Mouse (Mus musculus) embryo, embryonic 9.5 days (tissue): ENCODE data around the gene Mctp1.
"Not testable (repeated sequence)": the region's sequence is repeated elsewhere in the genome, so short reads cannot be mapped to it uniquely, and the experiment has no call there.

Source experiments
- DNase-seq: peaks from one replicate; pipeline ENCODE4 v3.0.0-alpha.2; 2017; ENCODE audit errors: extremely low spot score

Gene Mctp1

DNA sequence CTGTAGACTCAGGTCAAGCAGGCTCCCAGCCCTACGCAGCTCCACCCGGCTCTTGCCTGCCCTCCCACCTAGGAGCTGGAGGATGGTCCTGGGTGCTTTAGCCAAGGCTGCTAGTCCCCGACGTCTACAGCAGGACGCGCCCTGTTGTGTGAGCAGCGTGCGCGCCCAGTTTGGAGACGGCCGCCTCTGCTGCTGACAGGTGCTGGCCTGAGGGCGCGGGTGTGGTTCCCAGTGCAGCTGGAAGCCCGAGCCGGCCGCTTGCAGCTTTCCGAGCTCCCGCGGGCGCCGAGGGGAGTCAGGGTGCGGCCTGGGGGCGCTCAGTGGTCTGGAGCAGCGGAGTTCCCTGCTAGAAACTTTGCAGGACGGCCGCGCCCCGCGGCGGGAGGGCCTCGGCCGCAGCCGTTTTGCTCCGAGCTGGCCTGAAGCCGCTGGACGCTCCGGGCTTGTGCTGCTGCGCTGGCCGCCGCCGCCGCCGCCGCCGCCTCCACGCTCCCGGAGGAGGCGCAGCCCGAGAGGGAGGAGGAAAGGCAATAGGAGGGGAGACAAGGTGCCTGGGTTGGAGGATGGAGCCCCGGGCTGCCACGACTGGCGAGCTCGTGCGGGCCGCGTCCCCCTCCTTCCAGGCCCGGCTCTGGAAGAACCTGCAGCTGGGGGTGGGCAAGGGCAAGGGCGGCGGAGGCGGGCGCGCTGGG is at the start of gene Mctp1:
TSS of gene Mctp1 (plus strand) at position 564 of the 692 bp plus-strand sequence.
- DNase-seq: peak; percentile 81

DNA sequence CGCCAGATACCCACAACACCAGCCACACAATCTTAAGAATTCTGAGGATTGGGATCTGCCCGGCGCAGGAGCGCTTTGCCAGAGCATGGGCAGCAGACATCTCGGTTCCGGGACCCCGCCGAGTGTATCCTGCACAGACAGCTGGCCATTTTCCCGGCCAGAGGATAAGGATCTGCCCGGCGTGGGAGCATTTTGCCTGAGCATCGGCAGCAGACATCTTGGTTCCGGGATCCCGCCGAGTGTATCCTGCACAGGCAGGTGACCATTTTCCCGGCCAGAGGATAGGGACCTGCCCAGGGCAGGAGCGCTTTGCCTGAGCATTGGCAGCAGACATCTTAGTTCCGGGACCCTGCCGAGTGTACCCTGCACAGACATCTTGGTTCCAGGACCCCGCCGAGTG is 38.4 kb upstream of the Mctp1 start:
- DNase-seq: not testable (repeated sequence)

DNA sequence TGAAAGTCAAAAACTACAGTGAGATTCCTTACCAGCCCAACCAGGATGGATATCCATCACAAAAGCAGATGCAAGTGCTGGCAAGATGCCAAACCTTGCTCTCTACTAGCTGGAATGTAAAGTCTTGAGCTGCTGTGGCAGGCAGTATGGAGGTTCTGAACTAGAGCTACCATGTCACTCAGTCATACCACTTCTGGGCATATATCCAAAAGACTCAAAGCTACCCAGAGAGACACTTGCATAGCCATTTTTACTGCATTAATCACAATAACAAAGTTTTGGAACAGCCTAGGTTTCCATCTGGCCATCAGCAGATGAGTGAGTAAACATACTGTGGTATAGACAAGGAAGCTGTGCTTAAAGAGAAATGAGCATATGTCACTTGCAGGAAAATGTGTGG is 25.6 kb upstream of the Mctp1 start:
- no peak for DNase-seq

DNA sequence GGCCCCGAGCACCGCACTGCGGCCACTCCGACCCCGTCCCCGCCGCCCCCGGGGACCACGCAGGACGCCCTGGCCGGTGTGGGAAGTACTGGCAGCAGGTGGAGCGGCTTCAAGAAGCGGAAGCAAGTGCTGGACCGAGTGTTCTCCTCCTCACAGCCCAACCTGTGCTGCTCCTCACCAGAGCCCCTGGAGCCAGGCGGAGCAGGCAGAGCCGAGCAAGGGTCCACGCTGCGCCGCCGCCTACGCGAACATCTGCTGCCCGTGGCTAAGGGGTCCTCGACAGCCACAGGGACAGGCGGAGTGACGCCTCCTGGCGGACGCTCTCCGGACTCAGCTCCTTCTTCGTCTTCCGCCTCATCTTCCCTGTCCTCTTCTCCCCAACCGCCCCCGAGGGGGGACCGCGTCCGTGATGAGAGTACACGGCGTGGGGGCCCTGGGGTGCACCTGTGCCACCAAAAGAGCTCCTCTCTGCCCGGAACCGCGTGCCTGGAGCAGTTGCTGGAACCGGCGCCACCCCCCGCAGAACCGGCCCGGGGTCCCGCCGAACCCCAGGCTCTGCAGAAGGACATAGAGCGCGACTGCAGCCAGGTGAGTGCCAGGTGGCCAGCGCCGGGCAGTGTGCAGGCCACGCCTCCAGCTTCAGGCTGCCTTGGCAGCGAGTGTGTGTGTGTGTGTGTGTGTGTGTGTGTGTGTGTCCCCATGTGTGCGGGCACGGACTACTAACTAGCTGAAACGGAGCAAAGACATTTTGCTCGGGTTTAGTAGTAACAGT is 515 bp downstream of the Mctp1 start:
- DNase-seq: peak; percentile 73

DNA sequence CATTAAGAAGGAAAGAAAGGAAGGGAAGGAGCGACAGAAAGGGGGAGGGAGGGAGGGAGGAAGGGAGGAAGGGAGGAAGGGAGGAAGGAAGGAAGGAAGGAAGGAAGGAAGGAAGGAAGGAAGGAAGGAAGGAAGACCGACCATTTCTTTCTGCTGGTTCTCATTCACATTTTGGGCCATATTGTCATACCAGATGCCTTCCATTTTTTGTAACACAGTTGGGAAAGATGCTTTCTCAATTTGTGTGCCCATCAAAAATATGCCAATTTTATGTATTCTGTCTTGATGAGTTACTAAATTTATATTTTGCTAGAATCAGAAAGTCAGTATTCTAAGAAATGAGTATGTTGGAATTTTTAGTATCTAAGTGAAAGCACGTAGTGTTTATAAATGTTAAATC is 4.3 kb downstream of the Mctp1 start:
- DNase-seq: no peak

DNA sequence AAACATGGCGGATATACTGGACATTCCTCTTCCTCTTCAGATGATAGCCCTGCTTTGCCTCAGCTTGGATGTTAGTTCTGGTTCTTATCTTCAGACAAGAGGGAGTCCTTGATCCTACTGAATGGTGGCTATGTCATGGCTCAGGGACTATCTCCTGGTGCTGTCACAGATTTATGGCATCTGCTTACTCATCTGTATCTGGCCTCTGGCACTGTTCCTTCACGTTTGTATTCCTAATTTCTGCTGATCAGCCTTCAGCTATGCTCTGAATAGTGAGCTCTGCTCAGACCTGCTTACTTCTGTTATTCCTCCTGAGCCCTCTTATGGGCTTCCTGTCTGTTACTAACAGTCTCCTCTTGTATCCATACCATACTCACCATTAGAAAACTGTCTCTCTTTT is 7.6 kb downstream of the Mctp1 start:
- DNase-seq: no peak

DNA sequence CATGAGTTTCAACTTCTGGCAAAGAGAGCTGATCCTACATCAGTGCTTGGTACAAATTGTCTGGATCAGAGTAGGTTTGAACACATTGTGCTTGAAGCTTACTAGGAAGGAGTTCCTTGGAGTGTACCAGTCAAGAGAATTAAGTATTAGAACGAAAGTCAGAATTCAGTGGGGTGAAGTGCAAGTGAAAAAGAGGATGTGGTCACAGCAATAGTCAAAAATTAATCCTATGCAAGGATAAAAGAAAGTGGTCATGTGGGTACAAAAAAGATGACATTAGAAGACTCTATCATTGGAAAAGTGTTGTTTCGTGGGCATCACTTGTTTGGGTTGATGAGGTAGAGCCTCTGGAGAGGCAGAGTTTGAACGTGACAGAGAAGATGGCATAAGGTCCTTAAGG is 8.8 kb downstream of the Mctp1 start:
- no peak for DNase-seq

DNA sequence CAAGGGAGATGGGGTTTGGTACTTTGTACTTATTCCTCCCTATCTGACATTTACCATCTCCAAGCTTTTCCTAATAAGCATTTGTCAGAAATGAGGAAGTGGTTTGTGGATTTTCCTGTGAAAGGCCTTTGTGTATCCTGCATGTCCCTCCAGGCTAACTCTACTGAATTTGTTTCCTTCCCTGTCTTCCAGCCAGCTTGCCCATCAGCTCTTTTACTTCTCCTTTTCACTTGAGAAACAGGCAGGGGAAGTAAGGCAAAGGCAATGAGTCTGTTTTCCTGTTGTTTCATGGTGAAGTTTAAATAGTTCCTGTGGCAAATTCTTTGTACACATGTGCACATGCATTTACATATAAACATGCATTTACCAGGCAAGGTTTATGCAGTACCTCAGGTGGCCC is 11.6 kb downstream of the Mctp1 start:
- DNase-seq: no peak

DNA sequence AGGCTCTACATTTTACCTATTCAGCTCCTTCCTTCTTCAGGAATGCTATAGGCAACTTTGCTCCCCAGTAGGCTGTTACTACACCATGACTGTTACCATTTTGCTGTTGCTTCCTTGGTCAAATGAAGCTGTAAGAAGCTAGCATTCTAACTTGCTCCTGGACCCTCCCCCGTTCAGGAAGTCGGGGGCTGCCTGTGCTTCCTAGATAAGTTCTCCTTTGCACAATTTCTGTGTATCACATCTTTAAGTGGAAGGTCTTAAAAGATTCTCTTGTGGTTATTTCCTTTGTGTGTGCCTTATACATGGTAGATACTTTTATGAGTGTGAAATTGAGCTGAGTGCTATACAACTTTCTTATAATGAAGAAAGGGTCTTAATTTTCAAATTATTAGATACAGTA is 25.0 kb downstream of the Mctp1 start:
- no peak for DNase-seq

DNA sequence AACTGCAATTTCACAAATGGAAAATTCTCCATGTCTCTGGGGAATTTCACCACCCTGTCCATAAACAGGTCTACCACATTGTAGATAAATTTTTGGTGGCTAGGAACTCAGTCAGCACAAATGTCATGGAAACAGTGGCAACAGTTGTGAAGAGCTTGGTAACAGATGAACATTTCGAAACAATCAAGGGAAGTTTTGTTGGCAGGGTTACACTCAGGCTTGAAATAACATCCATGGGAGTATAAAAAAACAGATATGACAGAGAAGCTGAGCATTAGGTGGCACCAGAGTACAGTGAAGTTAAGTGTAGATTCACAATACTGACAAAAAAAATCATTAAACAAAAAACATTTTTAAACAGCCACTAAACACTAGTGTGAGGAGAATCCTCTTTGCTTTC is 26.3 kb downstream of the Mctp1 start:
- no peak for DNase-seq

DNA sequence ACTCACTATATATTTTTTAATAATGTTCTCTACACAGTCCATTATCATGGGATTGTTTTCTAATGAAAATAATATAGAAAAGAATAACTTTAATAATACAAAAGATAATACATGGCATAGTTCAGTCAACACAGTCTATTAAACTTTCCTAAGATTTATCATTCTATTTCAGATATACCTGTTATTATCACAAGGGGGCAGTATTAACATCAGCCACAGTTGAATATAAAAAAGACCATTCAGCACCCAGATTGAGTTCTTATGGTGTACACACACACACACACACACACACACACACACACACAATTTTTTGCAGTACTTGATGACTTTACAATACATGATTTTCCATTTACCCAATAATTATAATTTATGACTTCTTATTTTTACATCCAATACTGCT is 31.0 kb downstream of the Mctp1 start:
- DNase-seq: no peak

DNA sequence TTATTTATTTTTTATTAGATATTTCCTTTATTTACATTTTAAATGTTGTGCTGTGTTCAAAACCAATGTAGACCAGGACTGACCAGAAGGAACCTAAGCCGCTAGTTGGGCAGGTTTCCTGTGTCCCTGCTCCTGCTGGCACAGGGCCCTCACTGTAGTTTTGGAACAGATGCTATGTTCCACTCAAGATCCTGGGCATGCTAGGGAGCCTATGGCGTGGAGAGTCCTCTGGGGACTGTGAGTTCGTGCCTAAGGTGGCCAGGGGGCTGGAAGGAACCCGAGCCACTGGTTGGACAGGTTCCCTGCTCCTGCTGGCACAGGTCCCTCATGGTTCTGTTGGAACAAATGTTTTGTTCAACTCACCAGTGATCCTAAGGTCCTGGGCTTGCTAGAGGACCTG is 35.8 kb downstream of the Mctp1 start:
- no peak for DNase-seq

DNA sequence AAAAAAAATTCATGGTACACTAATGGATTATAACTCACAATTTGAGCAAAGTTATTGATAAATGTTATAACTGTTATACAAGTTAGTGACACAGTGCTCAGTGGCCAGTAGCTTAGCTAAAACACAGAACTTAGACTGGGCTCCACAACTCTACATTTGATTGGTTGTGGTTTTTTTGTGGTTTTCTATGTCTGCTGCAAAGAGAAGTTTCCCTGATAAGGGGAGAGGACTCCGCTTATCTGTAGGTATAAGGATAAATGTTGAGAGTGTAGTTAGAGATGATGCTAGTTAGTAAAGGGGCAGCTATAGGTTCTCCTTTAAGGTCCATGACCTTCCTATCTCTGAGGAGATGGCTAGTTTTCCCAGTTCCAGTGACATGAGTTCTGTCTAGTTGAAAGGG is 36.7 kb downstream of the Mctp1 start:
- no peak for DNase-seq

DNA sequence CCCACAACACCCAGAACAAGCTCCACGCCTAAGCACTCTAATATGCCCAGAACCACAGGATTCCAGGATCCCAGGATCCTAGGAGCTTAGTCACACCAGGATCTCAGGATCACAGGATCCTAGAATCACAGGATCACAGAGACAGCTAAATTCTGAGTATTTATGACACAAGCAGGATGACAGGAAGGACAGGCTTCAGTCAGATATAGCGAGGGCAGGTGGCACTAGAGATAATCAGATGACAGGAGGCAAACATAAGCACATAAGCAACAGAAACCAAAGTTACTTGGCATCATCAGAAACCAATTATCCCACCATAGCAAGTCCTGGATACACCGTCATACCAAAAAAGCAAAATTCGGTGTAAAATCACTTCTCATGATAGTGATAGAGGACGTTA is 37.8 kb downstream of the Mctp1 start:
- DNase-seq: no peak

DNA sequence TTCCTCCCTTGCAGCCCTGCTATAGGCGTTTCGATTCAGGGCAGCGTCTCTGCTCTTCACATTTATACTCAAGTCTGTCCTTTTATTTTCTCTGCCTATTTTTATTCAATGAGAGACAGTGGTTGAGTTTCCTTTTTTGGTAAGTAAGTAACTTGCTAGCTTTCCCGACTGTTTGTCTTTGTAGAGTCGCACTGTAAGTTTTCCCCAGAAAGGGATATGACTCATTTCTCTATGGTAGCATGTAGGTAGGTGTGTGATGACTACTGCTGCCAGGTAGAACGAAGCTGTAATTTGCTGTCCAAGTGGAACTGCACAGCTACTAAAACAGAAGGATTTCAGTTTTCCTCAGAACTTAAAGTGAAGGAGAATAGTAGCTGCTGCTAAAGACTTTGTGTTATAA is 45.1 kb downstream of the Mctp1 start:
- no peak for DNase-seq

DNA sequence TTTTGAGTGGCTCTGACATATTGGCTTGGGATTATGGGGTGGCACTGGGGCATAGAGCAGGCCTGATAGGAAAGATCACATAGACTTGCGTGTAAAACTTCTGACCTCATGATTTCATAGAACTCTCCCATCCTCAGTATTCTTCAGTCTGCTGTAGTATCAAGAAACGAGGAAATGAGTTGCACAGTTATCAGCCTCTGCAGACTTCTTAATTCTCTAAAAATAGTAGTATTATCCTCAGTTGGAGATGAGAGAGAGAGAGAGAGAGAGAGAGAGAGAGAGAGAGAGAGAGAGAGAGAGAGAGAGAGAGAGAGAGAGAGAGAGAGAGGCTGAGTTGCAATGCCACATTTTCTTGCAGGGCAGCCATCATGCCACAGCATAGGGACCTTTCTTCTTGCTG is 45.6 kb downstream of the Mctp1 start:
- DNase-seq: no peak

DNA sequence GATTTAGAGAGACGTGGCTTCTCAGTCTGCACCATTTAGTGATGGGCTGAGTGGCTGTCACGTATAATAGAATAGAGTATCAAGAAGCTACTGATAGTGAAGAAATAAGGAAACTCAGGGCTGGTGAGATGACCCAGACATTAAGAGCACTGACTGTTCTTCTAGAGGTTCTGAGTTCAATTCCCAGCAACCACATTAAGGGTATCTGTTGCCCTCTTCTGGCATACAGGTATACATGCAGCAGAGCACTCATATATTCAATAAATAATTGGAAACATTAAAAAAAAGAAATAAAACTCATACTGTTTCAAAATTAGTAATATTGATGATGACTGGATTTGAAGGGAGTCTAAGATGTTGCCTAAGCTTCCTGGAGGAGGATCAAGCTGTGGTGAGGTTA is 47.6 kb downstream of the Mctp1 start:
- no peak for DNase-seq

DNA sequence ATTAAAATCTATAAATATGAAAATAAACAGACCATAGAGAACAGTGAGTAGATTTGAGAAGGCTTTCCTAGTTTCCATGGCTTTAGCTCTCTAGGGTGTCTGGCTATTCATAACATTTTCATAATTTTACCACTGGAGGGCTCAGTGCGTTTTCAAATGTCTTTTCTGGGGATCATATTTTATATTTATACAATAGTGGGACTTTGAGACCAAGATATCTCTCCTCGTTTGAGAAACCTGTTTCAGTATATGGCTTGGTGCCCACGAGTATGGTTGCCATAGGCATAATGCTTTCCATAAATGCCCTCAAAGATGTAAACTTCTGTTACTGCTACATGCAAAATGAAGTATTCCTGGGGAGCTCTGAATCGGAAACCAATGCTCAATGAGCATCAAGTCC is 49.1 kb downstream of the Mctp1 start:
- DNase-seq: no peak

DNA sequence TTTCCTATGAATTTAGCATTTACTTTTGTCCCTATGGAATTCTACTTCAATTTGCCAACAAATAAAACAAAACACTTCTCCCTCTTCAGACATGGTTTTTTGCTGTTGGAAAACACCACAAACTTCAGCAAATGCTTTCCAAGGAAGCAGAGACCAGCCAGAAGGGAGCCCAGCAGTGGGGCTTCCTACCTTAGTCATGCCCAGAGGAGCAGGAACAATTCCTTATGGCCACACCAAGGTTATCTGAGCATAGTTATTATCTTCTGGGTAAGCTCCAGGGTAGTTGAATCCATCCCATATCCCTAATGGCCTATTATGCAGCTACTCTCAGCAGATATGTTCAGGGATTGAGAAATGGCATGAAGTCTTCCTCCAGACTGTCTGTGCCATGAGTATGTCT is 52.1 kb downstream of the Mctp1 start:
- no peak for DNase-seq

DNA sequence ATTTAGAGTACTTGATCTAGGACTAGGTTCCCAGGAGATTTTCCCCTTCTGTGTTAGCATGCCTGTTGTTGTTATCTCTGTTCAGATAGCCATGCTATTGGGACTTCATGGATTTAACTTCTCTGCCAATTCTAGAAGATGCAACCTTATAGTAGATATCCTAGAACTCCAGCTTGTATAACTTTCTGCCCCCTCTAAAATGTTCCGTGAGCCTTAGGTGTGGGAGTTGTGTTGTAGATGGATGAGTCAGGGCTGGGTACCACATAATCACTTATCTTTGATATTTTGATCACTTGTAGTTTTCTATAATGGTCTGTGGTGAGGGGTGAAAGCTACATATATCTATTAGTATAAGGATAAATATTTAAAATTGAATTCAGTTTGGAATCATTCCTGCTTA is 54.4 kb downstream of the Mctp1 start:
- DNase-seq: no peak

DNA sequence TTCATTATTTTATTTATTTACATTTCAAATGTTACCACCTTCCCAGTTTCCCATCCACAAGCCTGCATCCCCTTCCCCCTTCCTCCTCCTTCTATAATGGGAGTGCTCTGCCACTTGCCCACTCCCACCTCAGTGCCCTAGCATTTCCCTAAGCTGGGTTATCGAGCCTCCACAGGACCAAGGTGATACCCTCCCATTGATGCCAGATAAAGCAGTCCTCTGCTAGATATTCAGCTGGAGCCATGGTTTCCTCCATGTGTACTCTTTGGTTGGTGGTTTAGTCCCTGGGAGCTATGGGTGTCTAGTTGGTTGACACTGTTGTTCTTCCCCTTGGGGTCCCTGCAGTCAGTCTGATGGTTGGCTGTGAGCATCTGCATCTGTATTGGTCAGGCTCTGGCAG is 61.7 kb downstream of the Mctp1 start:
- DNase-seq: no peak

DNA sequence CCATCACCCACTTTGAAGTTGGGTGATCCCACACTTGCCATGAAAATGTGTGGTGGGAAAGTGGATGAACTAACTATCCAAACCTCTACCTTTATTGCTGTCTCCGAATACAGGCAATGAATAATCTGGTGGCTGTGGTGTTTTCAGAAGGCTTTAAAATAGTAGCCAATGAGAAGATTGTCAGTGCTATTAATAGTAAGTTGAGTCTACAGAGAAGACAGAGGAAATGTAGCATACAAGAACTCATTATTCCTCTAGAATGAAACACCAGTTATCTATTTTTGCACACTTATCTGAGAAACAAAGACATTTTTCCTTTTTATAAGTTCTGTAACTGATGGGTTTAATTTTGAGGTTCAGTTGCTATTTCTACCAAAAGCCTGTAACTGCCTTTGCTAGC is 63.2 kb downstream of the Mctp1 start:
- DNase-seq: no peak

DNA sequence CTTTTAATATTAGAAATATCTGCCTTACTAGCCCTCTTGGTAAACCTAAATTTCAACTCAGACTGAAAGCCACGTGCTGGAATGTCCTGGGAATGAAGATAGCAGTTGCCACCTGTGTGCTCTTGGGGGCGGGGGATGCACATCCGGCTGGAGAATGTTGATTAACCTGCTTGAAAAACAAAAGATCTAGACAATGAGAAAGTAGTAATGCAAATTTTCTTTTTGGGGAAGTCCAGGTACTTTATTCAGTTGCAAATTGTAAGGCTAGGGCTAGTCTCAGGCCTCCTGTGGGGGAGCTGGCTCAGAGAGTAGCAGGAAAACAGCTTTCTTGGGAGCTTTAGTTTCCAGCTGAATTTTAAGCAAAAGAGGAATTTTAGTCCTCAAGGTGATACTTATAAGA is 67.2 kb downstream of the Mctp1 start:
- not testable (repeated sequence) for DNase-seq

DNA sequence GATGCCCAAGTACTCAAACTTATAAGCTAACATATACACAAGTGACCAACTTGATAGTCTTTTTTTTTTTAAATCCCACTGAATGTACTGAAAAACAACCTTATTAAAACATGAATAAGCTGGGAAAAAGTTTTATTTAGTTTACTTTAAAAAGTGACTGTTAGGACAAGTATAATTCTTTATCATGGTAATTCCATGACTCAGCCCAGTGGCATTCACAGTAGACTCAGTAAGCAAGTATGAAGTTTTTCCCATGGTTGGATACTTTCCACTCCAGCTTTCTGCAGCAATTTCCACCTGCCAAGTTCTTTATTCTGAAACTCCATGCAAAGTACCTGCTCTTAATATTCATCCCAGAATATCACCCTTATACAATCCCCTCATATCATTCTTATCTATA is 97.3 kb downstream of the Mctp1 start:
- no peak for DNase-seq
